Mouse (Mus musculus) ES-Bruce4 (cell line): Measurements from ENCODE around the gene Atp1a4. TPM values are rescaled to one million over a fixed set of nuclear protein-coding genes. Genes with fewer than 3 reads are reported as not detected.

Experiments
- H3K27ac ChIP-seq: 2 replicates; pipeline ENCODE4 v1.5.1; 2012; ENCODE audit warnings: low read length, inconsistent platforms; ENCODE audit not compliant: insufficient read depth
- H3K27me3 ChIP-seq: 2 replicates; pipeline ENCODE4 v1.6.1; 2012; ENCODE audit warnings: mild to moderate bottlenecking, low read length, inconsistent platforms; ENCODE audit not compliant: control insufficient read depth, poor library complexity, insufficient read depth, severe bottlenecking
- H3K36me3 ChIP-seq: 2 replicates; pipeline ENCODE4 v1.6.1; 2012; ENCODE audit warnings: inconsistent platforms, mild to moderate bottlenecking, low read length, moderate library complexity; ENCODE audit not compliant: control insufficient read depth, poor library complexity, insufficient read depth, severe bottlenecking
- H3K4me1 ChIP-seq: one replicate; pipeline ENCODE4 v1.8.1; 2011; ENCODE audit warnings: low read length; ENCODE audit not compliant: control insufficient read depth, insufficient read depth
- H3K4me3 ChIP-seq: 2 replicates; pipeline ENCODE4 v1.5.1; 2011; ENCODE audit warnings: low read depth, mild to moderate bottlenecking, low read length
- H3K9ac ChIP-seq: 2 replicates; pipeline ENCODE4 v1.6.1; 2012; ENCODE audit warnings: low read depth, mild to moderate bottlenecking, inconsistent platforms; ENCODE audit not compliant: poor library complexity, severe bottlenecking
- H3K9me3 ChIP-seq: replicated peaks from 2 replicates; pipeline ENCODE4 v1.6.1; 2012; ENCODE audit warnings: mild to moderate bottlenecking, low read length, inconsistent platforms; ENCODE audit not compliant: control insufficient read depth, poor library complexity, insufficient read depth, severe bottlenecking
- CTCF ChIP-seq: IDR thresholded peaks from one replicate; pipeline ENCODE4 v1.8.1; 2011; ENCODE audit warnings: low read depth, low read length
- EP300 ChIP-seq: IDR thresholded peaks from 2 replicates; pipeline ENCODE4 v1.6.1; 2011; ENCODE audit warnings: low read depth, low read length; ENCODE audit not compliant: insufficient read depth
- POLR2A ChIP-seq: IDR thresholded peaks from one replicate; pipeline ENCODE4 v1.8.1; 2011; ENCODE audit warnings: low read length; ENCODE audit not compliant: insufficient read depth
- polyA plus RNA-seq: library from polyadenylated mRNA; stranded (reverse); fragments of >200 nt; gene quantifications from 2 replicates; pipeline ENCODE4 v1.2.4, GENCODE M21; 2011; ENCODE audit warnings: low read depth; ENCODE audit not compliant: missing spikeins, insufficient read depth, insufficient read length

Atp1a4 gene
- polyA plus RNA-seq, 1 experiment = not detected

DNA sequence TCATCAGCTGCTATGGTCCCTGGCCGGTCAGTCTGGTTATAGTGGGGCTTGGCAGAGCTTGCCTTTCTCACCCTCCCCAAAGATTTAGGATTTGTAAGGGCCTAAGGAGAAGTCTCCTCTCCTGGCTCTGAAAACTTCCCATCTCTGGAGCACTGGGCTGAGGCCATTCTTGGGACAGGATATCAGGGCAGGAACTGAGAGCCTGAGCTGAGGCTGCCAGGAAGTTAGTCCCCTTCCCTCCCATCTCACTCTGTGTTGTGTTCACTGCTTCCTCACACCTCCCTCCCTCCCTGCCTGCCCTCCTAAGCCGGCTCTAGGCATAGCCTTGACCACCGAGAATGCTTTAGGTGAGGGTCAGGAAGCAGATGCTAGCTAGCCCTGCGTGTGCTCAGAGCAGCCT lies 54.6 kb downstream of the Atp1a4 start:
- no peaks in the 10 kb centered on the region for H3K9me3 ChIP-seq
- H3K4me3 ChIP-seq = no peak overlapping the region
- H3K4me1 ChIP-seq = peaks cover 17% of the 10 kb centered on the region
- TF ChIP-seq CTCF (no peak), POLR2A (no peak), EP300 (no peak)
- H3K27ac ChIP-seq = no peak overlapping the region
- 0 out of 2 replicates have a peak, but pooled peaks cover 3% of the 10 kb centered on the region for H3K36me3 ChIP-seq
- H3K27me3 ChIP-seq = no peaks in the 10 kb centered on the region
- no peak overlapping the region for H3K9ac ChIP-seq

DNA sequence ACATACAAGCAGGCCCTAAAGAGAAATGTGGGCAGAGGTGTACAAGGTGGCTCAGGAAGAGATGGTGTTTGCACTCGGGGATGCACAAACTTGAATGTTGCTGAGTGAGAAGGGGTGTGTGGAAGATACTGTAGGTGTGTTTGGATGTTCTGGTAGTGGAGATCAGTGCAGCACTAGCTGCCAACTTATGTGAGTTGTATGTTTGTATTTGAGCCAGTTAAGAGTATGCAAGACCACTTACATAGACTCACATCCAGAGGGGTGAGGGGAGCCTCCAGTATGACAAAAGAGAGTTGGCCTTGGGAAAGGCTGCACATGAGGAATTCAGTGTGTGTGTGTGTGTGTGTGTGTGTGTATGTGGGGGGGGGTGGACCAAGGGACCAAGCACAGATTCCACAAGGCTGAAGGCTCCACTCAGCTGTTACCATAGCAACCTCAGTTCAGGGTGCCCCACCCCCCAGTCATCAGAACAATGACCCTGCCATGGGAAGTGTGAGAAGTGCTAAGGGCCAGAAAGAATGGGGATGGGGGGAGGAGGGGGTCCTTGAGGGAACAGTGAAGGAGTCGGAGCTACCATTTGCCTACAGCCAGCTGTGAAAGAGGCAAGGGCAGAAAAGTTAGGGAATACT lies 55.2 kb downstream of the Atp1a4 start:
- peaks cover 17% of the 10 kb centered on the region for H3K4me1 ChIP-seq
- no peak overlapping the region for H3K4me3 ChIP-seq
- no peak overlapping the region for H3K9ac ChIP-seq

DNA sequence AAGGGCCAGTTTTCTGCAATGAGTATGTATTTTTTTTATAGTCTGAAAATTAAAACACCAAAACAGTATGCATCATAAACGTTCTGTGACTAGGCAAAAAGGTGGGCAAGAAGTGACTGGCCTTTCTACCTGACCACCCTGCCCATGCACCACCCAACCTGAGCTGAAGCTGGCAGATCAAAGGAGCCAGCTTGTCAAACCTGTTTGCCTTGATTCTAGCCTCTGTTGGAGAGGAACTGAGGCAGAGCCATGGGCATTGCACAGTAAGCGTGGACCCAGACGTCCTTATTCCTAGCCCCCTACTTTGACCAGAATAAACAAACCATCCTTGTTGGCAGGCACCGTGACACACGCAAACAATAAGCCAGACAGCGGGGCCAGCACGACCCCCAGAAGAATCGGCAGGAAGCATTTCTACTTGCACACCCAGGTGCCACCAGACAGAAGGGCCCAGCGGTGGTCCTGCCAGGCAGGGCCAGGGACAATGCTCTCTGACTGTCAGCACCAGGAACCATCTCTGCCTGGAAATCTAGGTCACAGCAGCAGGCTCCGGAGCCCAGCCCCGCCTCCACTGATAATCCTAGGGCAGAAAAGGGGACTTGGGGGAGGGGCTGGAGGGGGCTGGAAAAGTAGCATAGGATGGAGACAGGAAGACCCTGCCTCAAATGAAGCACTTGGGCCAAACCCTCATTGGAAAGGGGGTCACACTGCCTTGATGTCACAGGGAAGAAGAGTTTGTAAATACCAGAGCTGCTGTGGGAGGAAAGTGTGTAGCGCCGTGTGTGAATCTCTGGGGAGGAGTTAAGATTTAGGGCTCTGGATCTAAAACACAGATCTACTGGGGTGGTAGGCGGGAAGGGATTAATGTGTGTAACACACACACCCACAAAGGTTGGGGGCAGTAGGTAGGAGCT lies 56.0 kb downstream of the Atp1a4 start:
- H3K4me3 ChIP-seq = no peak overlapping the region
- no peaks in the 10 kb centered on the region for H3K9me3 ChIP-seq

More for the DNA sequence above, 55.2 kb downstream of the Atp1a4 start:
- H3K9me3 ChIP-seq = no peaks in the 10 kb centered on the region
- no peaks in the 10 kb centered on the region for H3K27me3 ChIP-seq
- H3K27ac ChIP-seq = no peak overlapping the region
- H3K36me3 ChIP-seq = 0 out of 2 replicates have a peak, but pooled peaks cover 5% of the 10 kb centered on the region
- TF ChIP-seq EP300 = no peak

DNA sequence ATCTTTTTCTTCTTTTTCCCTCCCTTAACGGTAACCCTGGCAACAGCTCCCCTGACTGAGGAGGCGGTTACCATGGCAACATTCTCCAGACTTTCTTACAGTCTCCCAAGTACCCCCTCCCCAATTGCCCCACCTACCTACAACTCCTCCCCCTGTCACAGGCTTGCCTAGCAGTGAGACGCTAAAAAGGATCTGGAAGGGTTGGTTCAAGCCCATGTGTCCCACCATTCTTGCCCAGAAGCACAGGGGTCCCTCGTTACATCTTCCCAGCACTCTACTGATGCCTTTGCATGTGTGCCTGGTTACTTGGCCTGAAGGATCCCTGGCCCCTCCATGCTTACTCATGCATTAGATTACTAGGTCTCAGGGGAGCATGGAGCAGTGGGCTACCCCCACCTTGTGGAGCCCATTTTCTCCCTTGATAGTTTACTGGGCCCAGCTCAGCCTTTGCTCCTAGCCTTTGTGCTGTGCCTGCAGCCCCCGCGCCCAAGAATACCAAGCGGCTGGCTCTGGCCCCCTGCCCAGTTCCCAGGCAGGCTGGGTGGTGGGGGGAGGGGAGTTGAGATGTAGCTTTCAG lies 57.3 kb downstream of the Atp1a4 start:
- Histone ChIP-seq H3K36me3 (peaks cover 20% of the 10 kb centered on the region), H3K4me3 (no peak overlapping the region), H3K9me3 (no peaks in the 10 kb centered on the region), H3K27ac (no peak overlapping the region), H3K27me3 (no peaks in the 10 kb centered on the region), H3K4me1 (peaks cover 15% of the 10 kb centered on the region), H3K9ac (no peak overlapping the region)
- no peak for TF ChIP-seq EP300
- TF ChIP-seq POLR2A = no peak
- no peak for TF ChIP-seq CTCF

More for the DNA sequence above, 56.0 kb downstream of the Atp1a4 start:
- peaks cover 7% of the 10 kb centered on the region for H3K36me3 ChIP-seq
- peaks cover 15% of the 10 kb centered on the region for H3K4me1 ChIP-seq
- H3K27ac ChIP-seq = no peak overlapping the region
- no peak for TF ChIP-seq CTCF
- TF ChIP-seq EP300 = no peak
- TF ChIP-seq POLR2A = no peak
- no peaks in the 10 kb centered on the region for H3K27me3 ChIP-seq
- H3K9ac ChIP-seq = no peak overlapping the region

DNA sequence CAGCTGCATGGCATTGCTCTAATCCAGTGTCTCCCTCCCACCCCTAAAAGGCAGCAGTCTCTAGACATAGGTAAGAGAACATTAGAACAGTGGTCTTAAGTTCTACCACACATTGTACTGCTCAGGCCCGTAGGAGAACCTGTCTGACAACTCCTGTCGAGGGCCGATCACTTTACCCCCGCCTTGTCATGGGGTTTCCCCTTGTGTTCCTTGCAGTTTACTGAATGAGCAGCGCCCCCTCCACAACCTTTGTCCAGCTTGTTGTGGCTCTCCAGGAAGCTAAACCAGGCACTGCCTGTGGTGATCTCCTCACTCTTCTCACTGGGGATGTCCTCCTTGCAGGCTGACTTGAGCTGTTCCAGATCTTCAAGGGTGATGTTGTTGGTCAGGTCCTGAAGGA lies 58.1 kb downstream of the Atp1a4 start:
- no peak overlapping the region for H3K27ac ChIP-seq
- H3K9ac ChIP-seq = no peak overlapping the region
- H3K4me3 ChIP-seq = no peak overlapping the region

More for the DNA sequence above, 58.1 kb downstream of the Atp1a4 start:
- H3K4me1 ChIP-seq = peaks cover 12% of the 10 kb centered on the region
- peaks cover 25% of the 10 kb centered on the region for H3K36me3 ChIP-seq
- H3K27me3 ChIP-seq = no peaks in the 10 kb centered on the region
- TF ChIP-seq CTCF (no peak), EP300 (no peak), POLR2A (no peak)
- no peaks in the 10 kb centered on the region for H3K9me3 ChIP-seq
